Mouse (Mus musculus) right cerebral cortex, postnatal 14 days (tissue): Measurements from ENCODE around the gene Trpm2.
"Not testable (repeated sequence)": the region's sequence is repeated elsewhere in the genome, so short reads cannot be mapped to it uniquely, and the experiment has no call there.

ENCODE experiments used
- DNase-seq: peaks from one replicate; pipeline ENCODE4 v3.0.0; 2022

Trpm2 gene

GRCm38 (mm10) chr10:77976458-77977150 lies 6.2 kb upstream of the Trpm2 start:
- DNase-seq = no peak

DNA sequence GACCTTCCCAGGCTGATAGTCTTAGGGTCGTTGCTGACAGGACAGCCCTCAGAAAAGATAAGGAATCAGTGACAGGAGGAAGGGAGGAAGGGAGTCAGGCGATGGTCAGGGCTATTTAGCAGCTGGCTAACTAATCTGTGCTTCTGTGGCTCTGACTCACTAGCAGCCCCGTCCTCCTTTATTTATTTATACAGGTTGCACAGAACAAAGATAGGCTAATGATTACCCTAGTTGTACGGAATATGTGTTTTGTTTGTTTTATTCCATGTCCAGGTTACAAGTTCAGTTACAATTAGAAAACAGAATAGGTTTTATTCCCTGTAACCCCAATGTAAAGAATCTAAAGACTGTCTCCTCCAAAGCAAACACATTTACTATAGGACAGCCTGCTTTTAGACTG lies 5.3 kb upstream of the Trpm2 start:
- DNase-seq = no peak

DNA sequence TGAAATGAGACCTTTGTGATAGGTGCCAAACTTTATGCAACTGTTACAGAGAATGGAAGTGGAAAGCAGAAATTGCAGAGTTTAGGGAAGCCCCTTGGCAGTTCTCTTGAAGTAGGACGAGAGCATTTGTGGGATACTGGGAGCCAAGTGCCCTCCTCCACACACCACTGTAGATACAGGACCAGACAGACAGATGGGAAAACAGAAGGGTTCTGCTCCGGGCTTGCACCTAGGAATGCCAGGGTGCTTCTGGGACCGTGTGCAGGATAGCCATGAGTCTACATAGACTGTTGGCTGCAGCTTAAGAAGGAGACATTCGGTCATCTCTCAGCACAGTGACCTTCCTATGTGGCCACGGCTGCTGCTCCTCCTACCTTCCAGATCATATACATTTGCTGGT lies 4.4 kb upstream of the Trpm2 start:
- no peak for DNase-seq

DNA sequence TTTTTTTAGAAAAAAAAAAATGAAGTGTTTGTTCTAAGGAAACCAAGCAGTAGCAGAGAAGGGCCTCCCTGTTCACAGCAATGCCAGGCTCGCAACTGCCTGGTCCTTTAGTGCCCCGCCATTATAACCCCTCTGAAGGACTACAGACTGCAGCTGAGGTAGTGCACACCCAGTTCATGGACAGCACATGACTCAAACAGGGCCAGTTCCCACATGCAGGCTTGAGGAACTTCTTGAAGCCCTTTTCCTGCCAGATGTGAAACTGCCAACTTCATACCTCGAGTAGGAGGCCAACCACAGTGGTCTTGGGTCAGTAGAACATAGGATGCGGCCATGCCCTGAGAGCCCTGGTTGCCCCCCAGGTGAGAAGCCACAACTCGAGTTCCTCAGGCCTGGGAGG lies 4.0 kb upstream of the Trpm2 start:
- DNase-seq = no peak

DNA sequence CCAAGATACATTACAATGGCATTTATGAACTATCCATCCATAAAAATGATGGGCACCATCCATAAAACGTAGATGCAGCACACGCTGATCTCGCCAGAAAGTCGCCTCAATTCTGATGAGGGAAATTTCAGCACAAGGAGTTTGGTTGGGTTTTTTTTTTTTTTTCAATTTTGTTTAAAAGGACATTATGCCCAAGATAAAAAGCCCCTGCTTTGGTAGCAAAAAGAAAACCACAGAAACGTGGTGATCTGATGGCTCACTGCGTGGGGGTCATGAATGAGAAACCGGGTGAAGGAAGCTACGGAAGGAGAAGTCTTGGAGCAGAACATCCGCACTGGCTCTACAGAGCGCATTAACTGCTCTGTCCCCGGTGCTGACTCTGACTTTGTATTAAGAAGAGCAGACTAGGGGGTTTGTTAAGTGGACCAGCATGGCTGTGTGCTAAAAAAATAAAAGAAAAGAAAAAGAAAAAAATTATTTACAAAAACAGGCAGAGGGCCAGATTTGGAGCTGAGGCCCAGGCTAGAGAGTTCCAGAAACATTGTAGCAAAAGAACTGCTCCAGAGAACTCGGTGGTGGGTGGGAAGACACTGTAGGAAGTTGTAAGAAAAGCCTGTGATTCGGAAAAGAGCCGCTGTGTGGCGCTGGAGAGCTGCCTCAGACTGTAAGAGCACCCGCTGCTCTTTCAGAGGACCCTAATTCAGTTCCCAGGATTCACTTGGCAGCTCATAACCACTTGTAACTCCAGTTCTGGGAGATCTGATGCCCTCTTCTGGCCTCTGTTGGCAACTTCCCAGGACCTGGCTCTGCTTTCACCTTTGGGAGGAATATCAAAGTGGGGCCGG lies 1.6 kb upstream of the Trpm2 start:
- no peak for DNase-seq

GRCm38 (mm10) chr10:77971191-77971590 lies 828 bp upstream of the Trpm2 start:
- DNase-seq = no peak

GRCm38 (mm10) chr10:77969973-77970325 lies 414 bp downstream of the Trpm2 start:
- DNase-seq = no peak

DNA sequence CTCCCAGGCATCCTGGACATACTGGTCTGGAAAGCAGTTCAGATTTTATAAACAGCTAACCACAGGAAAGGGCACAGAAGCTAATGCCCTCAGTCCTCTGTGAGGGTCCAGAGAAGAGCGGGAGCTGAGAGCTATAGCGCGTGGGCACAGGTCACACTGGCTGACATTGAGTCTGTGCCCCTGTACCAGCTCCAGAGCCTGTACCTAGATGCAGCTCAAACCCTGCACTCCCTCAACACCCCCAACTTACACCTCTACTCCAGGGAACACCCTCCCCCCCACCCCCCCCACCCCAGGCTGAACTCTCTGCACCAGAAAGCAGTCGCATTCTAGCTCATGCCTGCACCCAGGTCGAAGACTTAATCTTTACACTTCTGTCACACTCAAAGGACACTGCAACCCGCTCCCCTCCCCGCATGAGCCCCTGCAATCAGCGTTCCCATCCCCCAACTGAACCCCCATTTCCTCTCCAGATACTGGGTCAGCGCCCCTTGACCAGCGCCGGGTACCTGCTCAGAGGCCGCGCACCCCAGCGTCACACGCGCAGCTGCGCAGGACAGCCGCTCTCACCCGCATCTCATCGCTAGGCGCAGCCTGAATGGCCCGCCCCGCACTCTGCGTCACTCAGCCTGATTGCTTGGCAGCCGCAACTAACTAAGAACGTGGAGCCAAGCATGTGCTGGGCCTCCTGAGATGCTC lies 940 bp downstream of the Trpm2 start:
- DNase-seq = peak; percentile 67

- no peak for DNase-seq
Measured at GRCm38 (mm10) chr10:77963971-77964370, 6.4 kb downstream of the Trpm2 start.

DNA sequence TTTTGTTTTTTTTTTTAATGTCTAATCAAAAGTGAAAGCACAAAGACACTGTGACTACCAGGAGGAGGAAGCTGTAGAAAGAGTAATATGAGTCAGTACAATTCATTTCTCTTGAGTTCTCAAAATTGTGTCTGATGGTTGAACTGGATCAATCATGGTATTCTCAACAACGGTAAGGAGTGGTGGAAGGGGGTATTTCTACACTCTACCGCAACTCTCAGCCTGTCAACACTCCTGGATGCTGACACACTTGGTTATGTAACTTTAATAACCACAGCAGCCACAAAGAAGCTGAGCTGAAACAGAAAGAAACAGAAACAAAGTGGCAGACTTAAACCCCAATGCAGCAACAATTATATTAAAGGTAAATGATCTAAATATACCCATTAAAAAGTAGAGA lies 7.6 kb downstream of the Trpm2 start:
- no peak for DNase-seq

DNA sequence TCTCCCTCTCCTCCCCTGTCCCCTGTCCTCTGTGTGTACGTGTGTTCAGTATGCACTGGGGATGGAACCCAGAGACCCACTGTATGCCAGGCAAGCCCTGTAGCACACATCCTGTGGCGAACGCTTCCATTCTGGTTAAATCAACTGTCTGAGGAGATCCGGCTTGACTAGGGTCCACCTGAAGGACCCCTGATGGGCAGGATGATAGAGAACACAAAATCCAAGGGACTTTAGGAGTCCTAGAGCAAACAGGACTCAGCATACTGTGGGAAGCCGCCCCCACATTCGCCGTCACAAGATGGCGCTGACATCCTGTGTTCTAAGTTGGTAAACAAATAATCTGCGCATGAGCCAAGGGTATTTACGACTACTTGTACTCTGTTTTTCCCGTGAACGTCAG lies 19.9 kb downstream of the Trpm2 start:
- not testable (repeated sequence) for DNase-seq

DNA sequence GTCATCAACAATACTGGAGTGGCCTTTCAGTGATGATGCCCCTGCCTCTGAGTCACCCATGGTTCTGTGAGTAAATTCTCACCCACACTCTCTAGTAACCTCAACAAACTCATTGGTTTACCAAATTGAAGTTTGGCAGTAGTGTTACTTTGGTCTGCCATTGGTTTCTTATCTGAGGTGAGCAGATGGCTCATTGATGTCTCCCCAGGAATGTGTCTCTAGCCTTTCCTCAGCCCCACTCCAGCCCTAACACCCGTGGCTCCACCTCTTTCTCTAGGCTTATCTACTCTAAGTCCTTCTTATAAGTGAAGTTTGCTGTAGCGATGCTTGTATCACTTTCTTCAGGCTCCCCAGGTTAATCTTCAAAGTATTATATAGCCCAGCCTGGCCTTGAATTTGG lies 30.7 kb downstream of the Trpm2 start:
- DNase-seq = no peak

GRCm38 (mm10) chr10:77927375-77927774 lies 43.0 kb downstream of the Trpm2 start:
- no peak for DNase-seq

DNA sequence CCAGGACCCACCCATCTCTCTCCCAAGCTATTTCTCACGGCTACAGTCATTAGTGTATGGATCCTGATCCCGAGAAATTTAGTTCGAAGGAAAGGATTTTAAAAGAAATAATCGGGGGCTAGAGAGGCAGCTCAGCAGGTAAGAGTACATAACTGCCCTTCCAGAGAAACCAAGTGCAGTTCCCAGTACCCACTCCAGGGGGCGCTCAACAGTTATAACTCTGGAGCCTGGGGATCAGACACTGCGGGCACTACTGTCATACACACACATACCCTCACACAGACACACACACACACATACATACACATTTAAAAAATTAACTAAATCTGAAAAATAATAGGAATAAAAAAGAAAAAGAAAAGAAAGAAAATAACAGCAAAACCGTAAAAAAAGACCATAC lies 44.2 kb downstream of the Trpm2 start:
- DNase-seq = peak; percentile 63

GRCm38 (mm10) chr10:77922681-77923080 lies 47.7 kb downstream of the Trpm2 start:
- DNase-seq = no peak

GRCm38 (mm10) chr10:77921009-77921408 lies 49.4 kb downstream of the Trpm2 start:
- no peak for DNase-seq

- peak; percentile 48 for DNase-seq
Measured at GRCm38 (mm10) chr10:77916636-77917335, 53.6 kb downstream of the Trpm2 start.

DNA sequence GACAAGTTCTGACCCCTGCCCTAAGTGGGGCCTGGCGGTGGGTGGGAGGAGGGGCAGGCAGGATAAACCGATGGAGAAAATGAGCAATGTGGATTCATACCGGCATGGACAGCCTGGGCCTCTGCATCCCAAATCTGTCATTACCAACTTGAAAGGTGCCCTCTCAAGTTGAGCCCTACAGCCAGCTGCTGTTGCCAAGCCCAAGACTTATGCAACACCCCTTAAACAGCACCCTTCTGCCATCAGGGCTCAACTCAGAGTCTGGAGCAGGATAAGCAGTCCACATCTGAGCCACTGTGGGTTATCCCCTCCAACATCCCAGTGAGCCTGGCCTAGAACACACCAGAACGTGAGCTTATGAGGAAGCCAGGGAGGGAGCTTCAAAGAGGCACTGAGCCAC lies 57.1 kb downstream of the Trpm2 start:
- DNase-seq = no peak

GRCm38 (mm10) chr10:77912605-77913004 lies 57.8 kb downstream of the Trpm2 start:
- no peak for DNase-seq

GRCm38 (mm10) chr10:77902894-77903715 lies 67.3 kb downstream of the Trpm2 start:
- DNase-seq = peak; percentile 84

GRCm38 (mm10) chr10:77902211-77902893 lies 68.0 kb downstream of the Trpm2 start, which contains the start of gene Lrrc3:
Lrrc3 (minus strand) TSS chr10:77902536.
- peak; percentile 70 for DNase-seq

- peak; percentile 34 for DNase-seq
Measured at GRCm38 (mm10) chr10:77901871-77902210, 68.5 kb downstream of the Trpm2 start.
